Mouse (Mus musculus) testis, postnatal 10 days (tissue): ENCODE data around the gene Gm21394.
"Not testable (repeated sequence)": the region's sequence is repeated elsewhere in the genome, so short reads cannot be mapped to it uniquely, and the experiment has no call there.

Experiments used
- DNase-seq: peaks from one replicate; pipeline ENCODE4 v3.0.0; 2021; ENCODE audit warnings: low spot score

Gm21394 gene

GRCm38 (mm10) chrY:84564807-84565206 is at the start of gene Gm21394:
Gene Gm21394, minus strand, starts transcription at chrY:84564907.
- DNase-seq, result not testable (repeated sequence)
